Mouse (Mus musculus) right cerebral cortex, postnatal 10 days (tissue): ENCODE data around the gene Vmn1r18.
"Not testable (repeated sequence)": the region's sequence is repeated elsewhere in the genome, so short reads cannot be mapped to it uniquely, and the experiment has no call there.

Experiments used
- DNase-seq, 2 experiments: peaks; one replicate each; pipeline ENCODE4 v3.0.0; 2021; ENCODE audit warnings: low spot score in 2 of 2

Vmn1r18 gene

DNA sequence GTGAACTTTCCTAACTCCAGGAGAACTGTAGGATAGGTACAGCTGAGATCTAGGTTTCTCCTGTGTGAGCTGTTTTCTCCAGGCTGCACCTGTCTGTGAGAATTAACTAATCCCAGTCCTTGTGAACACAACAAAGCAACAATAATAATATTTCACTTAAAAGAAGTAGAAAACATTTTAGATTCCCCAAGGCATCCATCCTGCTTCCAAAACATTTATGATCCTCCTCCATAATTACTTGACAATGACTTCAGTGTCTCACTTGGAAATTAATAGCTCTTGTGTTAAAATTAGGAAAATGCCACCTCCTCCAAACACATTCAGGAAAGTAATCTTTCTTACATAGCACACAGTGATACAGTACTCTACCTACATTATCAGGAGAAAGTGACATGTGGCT lies at the start of gene Vmn1r18:
Gene Vmn1r18, minus strand, starts transcription at position 101 of the 400 bp plus-strand sequence.
- DNase-seq = no peak

DNA sequence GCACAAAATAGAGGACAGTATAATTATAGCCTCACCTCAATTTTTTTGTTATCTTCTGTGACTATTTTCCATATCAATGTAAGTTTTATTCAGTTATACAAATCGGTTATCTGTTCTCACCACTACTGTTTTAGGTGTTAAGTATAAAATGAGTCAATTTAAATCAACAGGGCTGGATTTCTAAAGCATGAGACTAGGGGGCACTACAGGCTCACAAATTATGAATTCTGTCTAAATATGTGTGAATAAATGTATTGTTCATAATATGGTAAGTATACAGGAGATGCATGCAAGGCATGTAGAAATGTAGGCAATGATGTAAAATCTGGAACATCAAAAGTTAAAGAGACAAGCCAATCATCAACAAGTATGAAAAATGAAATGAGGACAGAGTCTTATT lies 35.6 kb upstream of the Vmn1r18 start:
- DNase-seq = no peak

DNA sequence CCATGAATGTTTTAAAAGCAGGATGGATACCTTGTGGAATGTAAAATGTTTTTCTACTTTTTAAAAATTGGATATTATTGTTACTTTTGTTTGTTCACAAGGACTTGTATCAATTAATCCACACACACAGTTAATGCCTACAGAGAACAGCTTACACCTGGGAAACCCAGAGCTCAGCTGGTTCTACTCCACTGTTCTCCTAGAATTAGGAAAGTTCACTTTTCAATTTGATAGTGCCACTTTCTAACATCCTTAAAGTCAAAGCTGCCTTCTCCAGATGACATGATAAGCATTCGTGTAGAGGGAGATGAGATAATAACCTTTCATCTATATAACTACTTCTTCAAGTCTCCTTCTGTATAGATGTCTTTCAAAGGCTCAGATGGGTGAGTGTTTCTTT lies 33.0 kb upstream of the Vmn1r18 start, which contains the start of gene Vmn1r20:
Gene Vmn1r20, plus strand, starts transcription at position 301 of the 400 bp plus-strand sequence.
- no peak for DNase-seq

DNA sequence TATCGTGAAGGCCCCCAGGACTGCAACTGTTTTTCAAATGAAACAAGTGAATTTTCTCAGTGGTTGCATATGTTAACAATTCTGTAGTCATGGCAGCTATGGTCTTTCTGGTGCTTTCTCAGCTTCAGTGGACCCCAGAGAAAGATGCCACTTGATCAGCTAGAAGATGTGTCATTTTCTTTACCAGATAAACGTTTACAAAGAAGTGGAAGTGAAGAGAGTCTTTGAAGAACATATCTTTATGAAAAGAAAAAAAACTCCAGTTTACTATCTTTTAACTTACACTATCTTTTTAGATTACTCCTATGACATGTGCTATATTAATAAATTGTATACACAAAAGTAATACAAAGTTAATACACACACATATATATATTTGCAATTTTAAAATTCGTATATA lies 7.9 kb upstream of the Vmn1r18 start, which contains the start of gene Vmn1r19:
Gene Vmn1r19, plus strand, starts transcription at position 301 of the 400 bp plus-strand sequence.
- not testable (repeated sequence) for DNase-seq

DNA sequence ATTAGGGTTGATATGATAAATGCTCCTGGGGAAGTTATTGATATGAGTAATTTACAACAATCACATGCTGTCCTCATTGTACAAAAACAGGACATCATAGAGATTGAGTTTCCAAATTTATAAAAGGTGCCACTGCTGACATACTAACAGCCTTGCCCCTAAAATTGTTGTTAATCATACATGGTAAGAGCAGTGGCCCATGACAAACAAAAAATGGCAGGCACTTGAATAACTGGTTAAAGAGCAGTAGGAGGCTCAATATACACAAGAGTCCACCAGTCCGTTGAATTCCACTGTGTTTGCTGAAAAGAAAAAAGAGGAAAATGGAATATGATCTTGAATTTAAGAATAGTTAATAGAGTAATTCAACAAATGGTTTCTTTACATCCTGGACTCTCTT lies 28.1 kb downstream of the Vmn1r18 start:
- no peak for DNase-seq

DNA sequence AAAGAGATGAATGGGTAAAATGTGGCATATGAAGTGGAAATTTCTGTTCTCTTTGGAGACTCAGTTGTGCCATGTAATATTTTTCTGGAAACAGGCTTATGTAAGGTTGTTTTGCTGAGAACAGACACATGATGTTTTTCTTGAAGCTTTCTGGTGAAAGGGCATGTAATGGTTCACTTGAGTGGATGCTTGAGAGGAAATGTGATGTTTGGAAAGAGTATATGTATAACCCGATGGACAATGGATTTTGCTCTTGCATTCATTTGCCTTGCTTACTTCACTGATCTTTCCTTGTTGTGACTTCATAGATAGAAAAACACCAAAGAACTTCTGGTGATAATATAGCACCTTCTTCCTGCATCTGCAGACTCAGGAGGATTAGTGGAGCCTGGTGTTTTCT lies 29.7 kb downstream of the Vmn1r18 start:
- not testable (repeated sequence) for DNase-seq

DNA sequence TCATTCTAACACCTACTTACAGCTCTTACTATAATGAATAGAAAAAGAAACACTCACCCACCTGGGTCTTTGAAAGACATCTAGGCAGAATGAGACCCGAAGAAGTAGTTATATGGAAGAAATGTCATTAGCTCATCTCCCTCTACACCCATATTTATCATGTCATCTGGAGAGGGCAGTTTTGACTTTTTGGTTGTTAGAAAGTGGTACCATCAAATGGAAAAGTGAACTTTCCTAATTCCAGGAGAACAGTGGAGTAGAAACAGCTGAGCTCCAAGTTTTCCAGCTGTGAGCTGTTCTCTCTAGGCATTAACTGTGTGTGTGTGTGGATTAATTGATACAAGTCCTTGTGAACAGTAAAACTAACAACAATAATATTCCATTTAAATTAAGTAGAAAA lies 32.0 kb downstream of the Vmn1r18 start, which contains the start of gene Vmn1r17:
Gene Vmn1r17, minus strand, starts transcription at position 101 of the 400 bp plus-strand sequence.
- DNase-seq = no peak

DNA sequence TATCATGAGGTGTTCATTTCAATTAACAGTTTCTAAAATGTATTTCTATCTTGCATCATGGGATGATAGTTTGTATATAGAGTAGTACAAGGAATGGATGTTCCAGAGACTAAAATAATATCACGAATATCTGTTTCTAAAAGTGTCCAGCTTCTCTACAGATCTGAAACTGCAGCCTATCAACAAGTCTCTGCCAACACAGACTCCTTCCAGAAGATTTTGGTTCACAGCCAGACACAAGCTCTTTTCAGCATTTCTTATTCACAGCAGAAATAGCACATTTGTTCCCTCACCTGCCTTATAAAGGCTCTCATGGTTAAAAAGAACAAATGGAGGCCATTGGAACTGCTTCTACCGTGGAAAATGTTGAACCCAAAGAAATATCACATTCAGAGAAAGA lies 38.7 kb downstream of the Vmn1r18 start:
- peak in 1 of 2 experiments; percentile 23 for DNase-seq

DNA sequence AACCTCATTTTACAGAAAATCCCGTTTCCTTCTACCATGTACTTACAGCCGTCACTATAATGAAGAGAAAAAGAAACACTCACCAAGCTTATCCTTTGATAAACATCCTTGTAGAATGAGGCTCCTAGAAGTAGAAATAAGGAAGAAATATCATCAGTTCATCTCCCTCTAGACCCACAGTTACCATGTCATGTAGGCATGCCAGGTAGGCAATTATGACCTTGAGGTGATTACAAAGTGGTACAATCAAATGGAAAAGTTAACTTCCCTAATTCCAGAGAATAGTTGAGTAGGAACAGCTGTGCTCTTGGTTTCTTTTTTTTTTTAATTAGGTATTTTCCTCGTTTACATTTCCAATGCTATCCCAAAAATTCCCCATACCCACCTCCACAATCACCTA lies 66.2 kb downstream of the Vmn1r18 start, which contains the start of gene Vmn1r16:
Gene Vmn1r16, minus strand, starts transcription at position 101 of the 400 bp plus-strand sequence.
- no peak for DNase-seq
